Mouse (Mus musculus) stomach, postnatal 0 days (tissue): ENCODE results near the gene Gm49337.

Experiments
- CTCF ChIP-seq: IDR thresholded peaks from 2 replicates; pipeline ENCODE4 v1.5.1; 2016; ENCODE audit warnings: antibody characterized with exemption, low read depth, mild to moderate bottlenecking, moderate library complexity
- EP300 ChIP-seq: optimal IDR thresholded peaks from 2 replicates; pipeline ENCODE3; 2016; ENCODE audit warnings: antibody characterized with exemption

- no peak for TF ChIP-seq EP300
- TF ChIP-seq CTCF = no peak
Observed at GRCm38 (mm10) chr4:116329256-116329655, 156.1 kb downstream of the Gm49337 start.
